Mouse (Mus musculus): ENCODE results near the gene Evi5.

Evi5 gene

GRCm38 (mm10) chr5:107873330-107873729 lies 1.6 kb downstream of the Evi5 start:
- DNase-seq (ENCODE audit: low read depth, low spot score): no peak

- DNase-seq (ENCODE audit: low read depth, low spot score): no peak
Measured at GRCm38 (mm10) chr5:107869701-107870100, 5.2 kb downstream of the Evi5 start.

GRCm38 (mm10) chr5:107868905-107869424 lies 5.9 kb downstream of the Evi5 start:
- peak; percentile 62 for DNase-seq (ENCODE audit: low read depth, low spot score)

- peak; percentile 70 for DNase-seq (ENCODE audit: low read depth, low spot score)
Measured at GRCm38 (mm10) chr5:107867970-107868904, 6.7 kb downstream of the Evi5 start.

GRCm38 (mm10) chr5:107866127-107867126 lies 8.5 kb downstream of the Evi5 start:
- no peak for DNase-seq (ENCODE audit: low read depth, low spot score)

GRCm38 (mm10) chr5:107863971-107864370 lies 10.9 kb downstream of the Evi5 start:
- no peak for DNase-seq (ENCODE audit: low read depth, low spot score)

GRCm38 (mm10) chr5:107858963-107859362 lies 15.9 kb downstream of the Evi5 start:
- peak; percentile 71 for DNase-seq (ENCODE audit: low read depth, low spot score)

- DNase-seq (ENCODE audit: low read depth, low spot score): no peak
Measured at GRCm38 (mm10) chr5:107855546-107855945, 19.4 kb downstream of the Evi5 start.

- DNase-seq (ENCODE audit: low read depth, low spot score): no peak
Measured at GRCm38 (mm10) chr5:107854556-107854955, 20.4 kb downstream of the Evi5 start.

GRCm38 (mm10) chr5:107853807-107854206 lies 21.1 kb downstream of the Evi5 start:
- no peak for DNase-seq (ENCODE audit: low read depth, low spot score)

- no peak for DNase-seq (ENCODE audit: low read depth, low spot score)
Measured at GRCm38 (mm10) chr5:107848964-107849363, 25.9 kb downstream of the Evi5 start.

- DNase-seq (ENCODE audit: low read depth, low spot score): no peak
Measured at GRCm38 (mm10) chr5:107847817-107848216, 27.1 kb downstream of the Evi5 start.

- no peak for DNase-seq (ENCODE audit: low read depth, low spot score)
Measured at GRCm38 (mm10) chr5:107847349-107847748, 27.6 kb downstream of the Evi5 start.

- DNase-seq (ENCODE audit: low read depth, low spot score): peak; percentile 47
Measured at GRCm38 (mm10) chr5:107840549-107841238, 34.2 kb downstream of the Evi5 start.

GRCm38 (mm10) chr5:107838891-107839644 lies 35.8 kb downstream of the Evi5 start:
- no peak for DNase-seq (ENCODE audit: low read depth, low spot score)

GRCm38 (mm10) chr5:107834287-107834686 lies 40.6 kb downstream of the Evi5 start:
- no peak for DNase-seq (ENCODE audit: low read depth, low spot score)

GRCm38 (mm10) chr5:107831351-107831750 lies 43.6 kb downstream of the Evi5 start:
- DNase-seq (ENCODE audit: low read depth, low spot score): no peak

- no peak for DNase-seq (ENCODE audit: low read depth, low spot score)
Measured at GRCm38 (mm10) chr5:107829998-107830560, 44.8 kb downstream of the Evi5 start, which contains the start of gene Ube2d2b. Ube2d2b (plus strand) TSS chr5:107830099.

GRCm38 (mm10) chr5:107822521-107822920 lies 52.4 kb downstream of the Evi5 start:
- DNase-seq (ENCODE audit: low read depth, low spot score): no peak

GRCm38 (mm10) chr5:107814651-107815050 lies 60.3 kb downstream of the Evi5 start:
- no peak for DNase-seq (ENCODE audit: low read depth, low spot score)

All from CD4-positive, CD25-positive, alpha-beta regulatory T cell, adult 2 months (primary cell).